Mouse (Mus musculus) cerebellum, adult 8-10 months (tissue): ENCODE measurements around the gene Pak7.
"Not testable (repeated sequence)": the region's sequence is repeated elsewhere in the genome, so short reads cannot be mapped to it uniquely, and the experiment has no call there.

Experiments used
- DNase-seq: peaks from one replicate; pipeline ENCODE4 v3.0.0; 2022

Pak7 gene

DNA sequence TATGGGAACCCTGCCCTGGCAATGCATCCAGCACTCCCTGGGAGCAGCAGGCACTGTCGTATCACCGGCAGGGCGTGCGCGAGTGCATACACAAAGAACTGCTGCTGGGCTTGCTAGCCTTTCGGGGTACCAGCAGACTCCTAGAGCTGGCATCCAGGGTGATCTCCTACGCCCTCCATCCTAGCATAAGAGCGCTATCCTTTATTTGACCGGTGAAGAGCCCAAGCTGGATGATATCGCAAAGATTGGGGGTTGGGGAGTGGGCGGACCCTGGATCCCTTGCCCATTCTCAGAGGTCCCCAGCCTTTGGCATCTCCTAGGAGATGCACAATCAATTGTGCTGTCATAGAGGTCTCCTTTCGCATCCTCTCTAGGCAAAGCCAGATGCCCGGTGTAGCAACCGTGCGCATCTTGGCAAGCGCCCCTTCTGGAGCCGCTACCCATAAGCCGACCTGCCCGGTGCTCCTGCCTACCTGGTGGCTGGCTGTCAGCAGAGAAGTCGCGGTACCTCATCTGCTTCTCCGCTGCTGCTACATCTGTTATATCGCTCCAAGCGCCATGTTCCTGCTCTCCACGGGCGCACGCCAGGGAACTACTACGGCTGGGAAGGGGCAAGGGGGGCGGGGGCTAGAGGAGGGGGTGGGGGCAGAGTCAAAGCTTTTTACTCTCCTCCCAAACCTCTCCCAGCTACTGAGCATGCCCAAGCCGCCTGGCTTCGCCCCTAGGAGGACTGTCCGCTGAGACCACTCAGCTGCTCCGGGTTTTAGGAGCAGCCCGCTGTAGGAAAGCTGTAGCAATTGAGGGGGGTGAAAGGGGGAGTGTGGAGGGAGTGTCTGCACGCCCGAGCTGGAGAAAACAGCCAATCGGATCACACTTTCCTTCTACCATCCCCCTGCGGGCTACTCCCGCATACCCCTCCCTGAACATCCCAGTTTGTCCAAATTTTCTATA is at the start of gene Pak7:
Gene Pak7 (minus strand): TSS at position 787 of the 951 bp plus-strand sequence.
- peak; percentile 74 for DNase-seq

DNA sequence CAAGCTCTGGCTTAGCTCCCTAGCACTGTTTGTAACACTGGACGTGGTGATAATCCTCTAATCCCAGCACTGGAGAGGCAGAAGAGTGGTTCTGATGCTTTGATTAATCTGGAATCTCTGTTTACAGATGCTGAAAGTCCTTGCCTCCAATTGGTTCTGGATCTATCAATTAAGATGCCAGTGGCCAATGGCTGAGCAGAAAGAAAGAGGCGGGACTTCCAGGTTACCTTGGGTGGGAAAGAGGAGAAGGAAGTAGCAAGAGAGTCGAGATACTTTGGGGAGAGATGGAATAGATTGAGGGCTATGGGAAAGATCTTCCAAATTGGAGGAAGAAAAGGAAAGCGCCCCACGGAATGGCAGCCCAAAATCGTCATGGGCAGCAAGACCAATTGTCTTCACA is 37.8 kb upstream of the Pak7 start:
- no peak for DNase-seq

DNA sequence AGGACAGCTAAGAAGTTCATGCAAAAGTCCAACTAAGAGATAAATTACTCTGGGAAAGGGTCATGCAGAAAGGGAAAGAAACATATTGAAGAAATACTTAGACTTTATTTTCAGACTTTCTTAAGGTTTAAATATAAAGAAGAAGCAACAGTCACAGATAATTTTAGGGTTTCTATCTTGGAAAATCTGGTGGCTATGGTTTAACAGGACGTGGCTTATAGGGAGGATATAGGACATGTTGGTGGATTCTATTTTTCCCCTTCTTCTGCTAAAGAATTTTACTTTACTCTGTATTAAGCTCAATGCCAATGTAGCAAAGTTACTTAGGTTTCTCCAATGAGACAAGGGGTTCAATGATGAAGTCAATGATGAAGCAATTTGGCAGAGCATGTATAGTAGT is 31.8 kb upstream of the Pak7 start:
- DNase-seq, result no peak

DNA sequence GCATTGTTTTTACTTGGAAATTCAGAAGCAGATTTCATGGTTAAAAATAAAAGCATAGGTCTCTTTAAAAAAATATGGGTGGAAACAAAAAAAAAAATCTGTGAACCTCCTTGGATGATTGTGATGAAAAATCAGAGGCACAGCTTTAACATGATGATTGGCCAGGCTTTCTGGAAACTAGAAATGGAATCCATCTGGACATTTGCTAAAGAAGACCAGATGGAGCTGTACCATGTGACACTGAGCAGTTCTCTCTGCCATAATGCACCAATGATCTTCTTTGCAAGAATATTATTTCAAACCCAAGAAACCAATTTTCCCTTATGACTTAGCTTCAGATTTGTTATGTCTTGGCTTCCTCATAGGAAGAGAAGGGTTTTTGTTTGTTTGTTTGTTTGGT is 28.6 kb upstream of the Pak7 start:
- no peak for DNase-seq

DNA sequence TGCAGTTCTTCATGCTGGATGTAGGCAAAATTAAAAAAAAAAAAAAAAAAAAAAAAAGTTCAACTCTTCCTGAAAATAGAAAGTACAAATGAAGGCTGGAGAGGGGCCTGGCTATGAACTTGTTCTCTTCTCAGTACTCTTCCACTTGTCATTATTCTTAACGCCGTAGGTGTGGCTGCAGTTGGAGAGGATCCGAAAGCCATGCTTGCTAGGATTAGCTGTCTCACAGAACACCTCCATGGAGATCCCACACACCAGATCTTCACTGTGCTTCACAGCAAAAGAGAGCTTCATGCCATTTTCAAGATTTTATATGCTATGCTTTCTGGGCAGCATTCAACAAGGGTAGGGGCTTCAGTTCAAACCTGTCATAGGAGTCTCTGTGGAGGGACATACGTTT is 14.8 kb upstream of the Pak7 start:
- no peak for DNase-seq

GRCm38 (mm10) chr2:136375318-136375717 is 12.4 kb downstream of the Pak7 start:
- no peak for DNase-seq

DNA sequence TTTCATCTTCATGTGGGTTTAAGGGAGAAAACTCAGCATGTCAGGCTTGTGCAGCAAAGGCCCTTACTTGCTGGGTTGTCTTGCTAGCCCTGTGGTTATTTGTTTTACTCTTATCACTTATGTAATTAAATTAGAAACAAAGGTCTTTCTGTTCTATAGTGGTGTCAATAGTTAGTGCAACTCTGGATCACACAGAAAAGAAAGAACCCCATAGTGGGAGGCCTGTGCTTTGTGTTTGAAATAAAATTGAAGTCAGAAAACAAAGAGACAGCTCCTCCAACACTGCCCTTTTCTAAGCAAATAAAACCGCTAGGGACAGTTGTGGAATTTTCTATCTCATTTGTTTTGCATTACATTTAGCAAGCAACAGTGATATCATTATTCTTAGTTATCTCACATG is 15.4 kb downstream of the Pak7 start:
- DNase-seq, result no peak

- peak; percentile 16 for DNase-seq
These were observed 36.2 kb downstream of the Pak7 start for GRCm38 (mm10) chr2:136351393-136352096.

- DNase-seq, result no peak
These were observed 37.3 kb downstream of the Pak7 start for GRCm38 (mm10) chr2:136350459-136350858.

DNA sequence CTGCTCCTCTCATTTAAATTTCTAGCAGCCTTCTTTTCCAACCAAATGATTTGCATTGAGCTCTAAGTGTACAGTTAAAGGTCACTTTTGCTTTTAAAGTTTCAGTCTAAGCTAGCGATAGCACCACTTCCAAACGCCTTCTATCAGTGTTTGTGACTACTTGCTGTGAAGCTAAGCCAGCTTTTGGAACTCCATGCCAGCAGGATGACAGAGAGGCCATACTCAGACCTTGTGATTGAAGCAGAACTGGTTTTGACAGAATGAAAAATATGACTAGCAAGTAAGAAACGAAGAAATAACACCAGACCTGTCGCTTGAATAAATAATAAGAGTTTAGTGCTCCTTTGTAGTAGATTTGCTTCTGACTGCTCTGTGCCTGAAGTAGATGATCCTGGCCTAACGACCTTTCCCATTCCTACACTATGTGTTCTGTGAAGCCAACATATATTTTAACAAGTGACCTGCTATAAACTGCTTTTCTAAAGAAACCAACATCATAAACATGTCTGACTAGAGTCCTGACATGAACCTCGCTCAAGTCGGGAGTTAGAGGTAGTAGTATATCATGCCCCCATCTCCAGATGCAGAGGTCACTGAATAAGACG is 38.0 kb downstream of the Pak7 start:
- no peak for DNase-seq

GRCm38 (mm10) chr2:136344240-136344780 is 43.5 kb downstream of the Pak7 start:
- not testable (repeated sequence) for DNase-seq

DNA sequence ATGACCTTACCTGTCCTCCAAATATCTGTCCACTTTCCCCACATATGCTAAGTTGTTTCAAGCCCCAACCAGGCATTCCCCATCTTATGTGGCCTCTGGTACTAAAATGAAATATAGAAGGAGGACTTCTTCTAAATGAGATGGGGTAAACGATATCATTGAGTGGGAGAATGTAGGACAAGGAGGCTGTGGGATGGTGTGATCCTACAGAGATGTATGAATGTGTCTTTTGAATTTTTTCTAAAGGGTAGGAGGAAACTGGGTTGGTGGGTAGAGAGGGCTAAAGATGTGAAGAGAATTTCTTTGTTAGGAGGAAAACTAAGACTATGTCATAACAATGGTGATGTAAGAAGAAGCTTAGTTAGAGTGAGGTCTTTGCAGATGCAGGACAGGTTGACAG is 57.8 kb downstream of the Pak7 start:
- DNase-seq, result no peak

DNA sequence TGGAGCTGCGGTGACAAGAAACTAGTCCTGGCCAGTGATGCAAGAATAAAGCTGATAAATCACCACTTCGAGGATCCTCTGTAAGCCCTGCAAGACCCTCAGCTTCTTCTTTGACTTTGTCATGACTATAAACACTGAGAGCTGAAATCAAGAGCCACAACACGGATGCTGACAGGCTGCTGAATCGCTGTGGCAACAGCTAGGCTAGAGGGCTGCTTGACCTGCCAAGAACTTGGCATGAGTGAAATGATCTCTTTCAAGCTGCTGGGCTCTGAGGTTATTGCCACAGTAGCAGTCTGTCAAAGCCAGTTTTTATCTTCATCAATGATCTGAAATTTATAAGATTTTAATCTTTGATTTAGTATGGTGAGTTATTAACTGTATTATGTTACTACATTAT is 62.1 kb downstream of the Pak7 start:
- peak; percentile 40 for DNase-seq

GRCm38 (mm10) chr2:136309313-136309712 is 78.5 kb downstream of the Pak7 start:
- DNase-seq, result no peak

DNA sequence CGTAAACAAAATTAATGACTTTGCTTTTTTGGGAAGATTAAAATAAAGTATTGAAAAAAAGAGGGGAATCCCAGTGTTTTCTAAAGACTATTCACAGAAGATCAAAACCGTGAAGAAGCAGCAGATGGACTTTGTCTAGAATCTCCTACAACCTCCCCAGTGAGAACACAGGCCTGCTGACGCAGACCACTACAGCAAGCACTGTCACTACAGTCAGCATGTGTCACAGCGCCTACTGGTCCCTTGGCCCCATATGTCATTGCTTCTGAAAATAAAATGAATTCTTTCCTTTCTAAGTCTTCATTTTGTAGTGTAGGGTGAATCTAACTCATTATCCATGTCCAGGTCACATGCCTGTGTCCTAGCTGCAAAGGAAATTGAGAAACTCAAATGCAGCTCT is 79.0 kb downstream of the Pak7 start:
- DNase-seq, result no peak

- peak; percentile 50 for DNase-seq
These were observed 85.6 kb downstream of the Pak7 start for GRCm38 (mm10) chr2:136302201-136302600.

DNA sequence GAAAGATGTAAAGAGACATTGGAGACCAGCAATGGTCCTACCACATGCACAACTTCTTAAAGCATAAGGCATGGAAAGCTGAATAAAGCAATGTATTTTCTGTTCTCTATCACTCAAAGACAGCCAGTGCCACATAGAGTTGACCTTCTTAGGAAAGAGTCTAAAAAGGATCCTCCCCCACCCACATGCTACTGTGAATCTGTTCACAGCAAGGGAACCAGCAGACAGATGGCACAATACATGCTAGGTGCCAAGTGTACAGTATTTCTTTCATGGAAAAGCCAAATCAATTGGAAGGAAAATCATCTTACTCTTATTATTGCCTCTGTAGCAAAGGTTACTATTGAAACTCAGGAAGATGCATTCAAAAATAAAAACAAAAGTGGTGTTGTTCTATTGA is 86.4 kb downstream of the Pak7 start:
- peak; percentile 71 for DNase-seq

DNA sequence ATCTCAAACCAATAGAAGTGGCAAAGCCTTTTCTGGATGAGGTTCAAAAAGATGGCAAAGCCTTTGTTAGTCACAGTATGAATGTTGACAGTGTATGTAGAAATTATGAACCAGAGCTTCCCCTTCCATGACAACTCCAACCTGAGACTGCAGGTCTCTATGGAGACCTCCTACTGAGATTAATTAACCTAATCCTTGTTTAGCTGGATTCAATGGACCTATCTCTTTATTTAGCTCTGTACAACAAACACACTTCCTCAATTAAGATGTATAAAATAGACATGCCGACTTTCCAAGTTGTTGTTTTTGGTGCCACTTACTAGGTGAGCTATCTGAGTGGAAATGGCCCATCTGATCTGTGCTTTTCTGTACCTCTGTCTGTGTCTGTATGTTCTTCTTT is 90.4 kb downstream of the Pak7 start:
- no peak for DNase-seq

GRCm38 (mm10) chr2:136282043-136282442 is 105.7 kb downstream of the Pak7 start:
- no peak for DNase-seq

DNA sequence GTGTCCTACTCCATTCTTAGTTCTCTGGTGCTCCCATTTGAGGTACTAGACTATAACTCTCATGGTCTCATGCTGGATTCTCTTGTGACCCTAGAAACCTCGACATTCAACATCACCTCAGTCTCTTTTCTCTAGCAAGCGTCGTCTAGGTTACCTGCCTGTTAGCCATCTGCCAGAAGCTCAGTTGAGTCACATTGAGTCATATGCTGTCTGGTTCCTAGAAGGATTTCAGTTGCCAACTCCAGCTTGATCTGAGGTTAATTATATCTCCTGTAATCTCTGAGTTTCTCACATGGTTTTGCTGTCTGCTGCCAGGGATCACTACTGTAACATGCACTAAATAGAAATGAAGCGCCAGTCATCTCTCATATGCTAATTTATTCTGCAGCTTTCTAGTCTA is 145.8 kb downstream of the Pak7 start:
- not testable (repeated sequence) for DNase-seq

- no peak for DNase-seq
These were observed 156.5 kb downstream of the Pak7 start for GRCm38 (mm10) chr2:136231228-136231627.

DNA sequence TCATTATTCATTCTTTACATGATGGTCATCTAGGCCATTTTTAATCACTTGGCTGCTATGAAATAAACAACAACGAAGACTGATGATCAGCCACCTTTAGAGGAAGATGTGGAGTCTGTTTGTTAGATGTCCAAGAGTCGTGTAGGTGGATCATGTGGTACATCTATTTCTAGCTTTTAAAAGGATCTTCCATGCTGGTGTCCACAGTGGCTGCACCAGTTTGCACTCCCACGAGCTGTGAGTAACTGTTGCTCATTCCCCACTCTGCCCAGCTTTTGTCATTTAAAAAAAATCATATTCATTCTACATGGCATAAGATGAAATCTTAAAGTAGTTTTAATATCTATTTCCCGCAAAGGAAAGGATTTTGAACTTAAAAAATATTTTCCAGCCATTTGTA is 183.7 kb downstream of the Pak7 start:
- no peak for DNase-seq

GRCm38 (mm10) chr2:136175030-136175429 is 212.7 kb downstream of the Pak7 start:
- DNase-seq, result no peak
